Mouse (Mus musculus): ENCODE results near the gene Taar4. TPM values are rescaled to one million over a fixed set of nuclear protein-coding genes. Genes with fewer than 3 reads are reported as not detected.

Gene Taar4
- polyA plus RNA-seq, 1 experiment from 2014 or later = not detected

DNA sequence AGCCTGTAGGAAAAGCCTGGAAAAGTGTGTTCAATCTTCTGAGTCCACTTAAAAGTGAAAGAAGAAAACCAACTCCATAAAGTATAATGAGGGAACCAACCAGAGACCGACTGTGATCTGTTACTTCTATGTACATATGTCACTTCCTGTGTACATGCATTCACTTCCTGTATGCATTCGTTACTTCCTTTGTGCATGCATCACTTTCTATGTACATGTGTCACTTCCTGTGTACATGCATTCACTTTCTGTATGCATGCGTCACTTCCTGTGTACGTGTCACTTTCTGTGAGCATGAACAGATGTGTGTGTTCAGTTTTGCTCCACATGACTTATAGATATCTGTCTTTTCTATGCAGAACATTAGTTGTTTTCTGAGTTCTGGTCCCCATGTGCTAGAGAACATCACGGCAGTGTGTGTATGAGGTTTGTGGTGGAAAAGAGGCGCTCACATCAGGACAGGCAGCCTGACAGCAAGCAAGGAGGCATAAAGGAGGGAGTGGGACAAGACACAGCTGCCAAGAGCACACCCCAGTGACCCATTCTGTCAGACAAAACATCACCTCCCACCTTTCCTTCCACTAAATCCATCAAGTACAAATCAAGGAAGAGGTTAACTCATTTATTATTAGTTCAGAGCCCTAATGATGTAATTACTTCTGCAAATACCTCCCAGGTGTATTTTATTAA lies 4.8 kb downstream of the Taar4 start:
- Histone ChIP-seq H3K36me3 (no peaks in the 10 kb centered on the region), H3K9ac (replicated peaks) (no peak overlapping the region), H3K9me3 (replicated peaks) (no peaks in the 10 kb centered on the region), H3K27ac (replicated peaks) (no peak overlapping the region), H3K4me2 (no peak overlapping the region), H3K27me3 (replicated peaks) (no peaks in the 10 kb centered on the region), H3K4me3 (replicated peaks) (no peak overlapping the region), H3K4me1 (no peaks in the 10 kb centered on the region)
- ATAC-seq (ENCODE audit: low FRiP score) = no peak
- 92% methylated on average over 6 of the region's 6 CpGs for WGBS

DNA sequence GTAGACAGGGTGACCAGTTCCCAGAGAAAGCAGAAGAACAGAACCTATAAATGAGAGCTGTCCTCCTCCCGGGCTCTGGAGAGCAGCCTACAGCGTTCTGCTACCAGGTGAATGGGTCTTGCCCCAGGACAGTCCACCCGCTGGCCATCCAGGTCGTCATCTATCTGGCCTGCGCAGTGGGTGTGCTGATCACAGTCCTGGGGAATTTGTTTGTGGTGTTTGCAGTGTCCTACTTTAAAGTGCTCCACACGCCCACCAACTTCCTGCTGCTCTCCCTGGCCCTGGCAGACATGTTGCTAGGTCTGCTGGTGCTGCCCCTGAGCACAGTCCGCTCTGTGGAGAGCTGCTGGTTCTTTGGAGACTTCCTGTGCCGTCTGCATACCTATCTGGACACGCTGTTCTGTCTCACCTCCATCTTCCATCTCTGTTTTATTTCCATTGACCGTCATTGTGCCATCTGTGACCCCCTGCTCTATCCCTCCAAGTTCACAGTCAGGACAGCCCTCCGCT lies 10.4 kb downstream of the Taar4 start, which contains the start of gene Taar5:
Gene Taar5 (plus strand): TSS at position 51 of the 510 bp plus-strand sequence.
- Histone ChIP-seq H3K27ac (replicated peaks) (no peak within 1 kb of the TSS), H3K4me2 (no peak within 1 kb of the TSS), H3K9ac (replicated peaks) (no peak within 1 kb of the TSS), H3K9me3 (replicated peaks) (no peaks in the 10 kb centered on the region), H3K27me3 (replicated peaks) (no peaks in the 10 kb centered on the region), H3K4me1 (no peaks in the 10 kb centered on the region), H3K36me3 (no peaks in the 10 kb centered on the region), H3K4me3 (replicated peaks) (no peak within 1 kb of the TSS)
- WGBS = 95% methylated on average over 11 of the region's 11 CpGs
- no peak for ATAC-seq (ENCODE audit: low FRiP score)

DNA sequence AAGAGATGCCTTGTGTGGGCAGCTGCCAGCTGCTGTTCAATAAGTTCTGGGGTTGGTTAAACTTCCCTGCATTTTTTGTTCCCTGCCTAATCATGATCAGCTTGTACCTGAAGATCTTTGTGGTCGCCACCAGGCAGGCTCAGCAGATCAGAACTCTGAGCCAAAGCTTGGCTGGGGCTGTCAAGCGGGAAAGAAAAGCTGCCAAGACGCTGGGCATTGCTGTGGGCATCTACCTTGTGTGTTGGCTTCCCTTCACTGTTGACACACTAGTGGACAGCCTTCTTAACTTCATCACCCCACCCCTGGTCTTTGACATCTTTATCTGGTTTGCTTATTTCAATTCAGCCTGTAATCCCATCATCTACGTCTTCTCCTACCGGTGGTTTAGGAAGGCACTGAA lies 11.0 kb downstream of the Taar4 start:
- 89% methylated on average over 5 of the region's 5 CpGs for WGBS

DNA sequence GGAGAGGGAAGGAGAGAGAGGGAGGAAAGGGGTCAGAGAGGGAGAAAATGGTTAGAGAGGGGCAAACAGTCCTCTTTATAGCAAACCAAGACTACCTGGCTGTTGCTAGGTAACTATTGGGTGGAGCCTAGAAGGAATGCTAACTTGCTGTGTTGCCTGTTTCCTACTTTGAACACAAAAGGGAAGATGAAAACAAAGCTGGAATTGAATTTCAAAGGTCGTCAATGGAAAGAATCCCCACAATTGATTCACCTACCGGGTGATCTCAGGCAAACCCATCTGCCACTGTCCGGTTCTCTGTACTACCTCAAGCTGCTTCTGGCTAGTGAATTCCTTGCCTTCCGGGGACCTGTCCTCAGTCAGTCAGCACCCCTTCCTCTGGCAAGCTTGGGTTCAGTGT lies 17.7 kb downstream of the Taar4 start:
- Histone ChIP-seq H3K4me1 (no peaks in the 10 kb centered on the region), H3K9ac (replicated peaks) (no peak overlapping the region), H3K9me3 (replicated peaks) (no peaks in the 10 kb centered on the region), H3K36me3 (no peaks in the 10 kb centered on the region), H3K27ac (replicated peaks) (no peak overlapping the region), H3K27me3 (replicated peaks) (no peaks in the 10 kb centered on the region), H3K4me3 (replicated peaks) (no peak overlapping the region), H3K4me2 (no peak overlapping the region)
- ATAC-seq (ENCODE audit: low FRiP score) = no peak
- WGBS = 42% methylated on average over 4 of the region's 4 CpGs

More for the DNA sequence above, 11.0 kb downstream of the Taar4 start:
- no peaks in the 10 kb centered on the region for H3K36me3 ChIP-seq
- H3K4me1 ChIP-seq = no peaks in the 10 kb centered on the region
- H3K4me3 ChIP-seq (replicated peaks) = no peak overlapping the region
- no peaks in the 10 kb centered on the region for H3K9me3 ChIP-seq (replicated peaks)
- no peak for ATAC-seq (ENCODE audit: low FRiP score)
- H3K27me3 ChIP-seq (replicated peaks) = no peaks in the 10 kb centered on the region
- no peak overlapping the region for H3K27ac ChIP-seq (replicated peaks)
- H3K4me2 ChIP-seq = no peak overlapping the region
- no peak overlapping the region for H3K9ac ChIP-seq (replicated peaks)

DNA sequence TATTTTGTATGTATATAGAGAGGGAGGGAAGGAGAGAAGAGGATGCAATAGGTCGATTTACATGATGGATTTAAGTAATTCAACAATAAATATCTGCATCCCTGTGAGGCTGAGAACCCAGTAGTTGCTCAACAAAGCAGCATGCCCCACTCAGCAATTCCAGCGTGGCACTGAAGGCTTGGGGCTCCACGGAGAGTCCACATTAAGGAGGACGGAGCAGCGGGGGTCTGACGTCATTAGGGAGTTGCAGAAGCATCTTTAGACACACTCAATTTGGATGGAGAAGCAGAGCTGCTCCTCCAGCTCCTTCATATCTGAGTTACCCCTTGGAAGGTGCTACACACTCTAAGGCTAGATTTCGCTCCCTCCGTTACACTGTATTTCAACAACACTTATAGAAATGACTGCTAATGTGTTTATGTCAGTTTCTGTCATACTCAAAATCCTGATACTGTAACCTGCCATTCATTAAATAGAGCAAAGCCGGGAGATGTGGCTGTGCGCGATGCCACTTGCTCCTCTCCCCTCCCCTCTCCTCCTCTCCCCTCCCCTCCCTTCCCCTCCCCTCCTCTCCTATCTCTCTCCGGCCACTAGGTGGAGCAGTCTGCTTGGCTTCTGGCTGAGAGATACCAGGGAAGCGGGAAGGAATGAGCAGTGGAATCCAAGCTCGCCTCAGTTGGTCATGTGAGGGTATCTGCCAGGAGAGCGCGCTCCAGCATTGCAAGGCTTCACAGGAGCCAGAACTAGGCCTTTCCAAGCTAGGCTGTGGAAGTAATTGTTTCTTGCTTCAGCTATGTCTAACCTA lies 18.8 kb downstream of the Taar4 start:
- ATAC-seq (ENCODE audit: low FRiP score) = peak; percentile 82
- H3K27me3 ChIP-seq (replicated peaks) = no peaks in the 10 kb centered on the region
- no peak overlapping the region for H3K27ac ChIP-seq (replicated peaks)
- H3K36me3 ChIP-seq = no peaks in the 10 kb centered on the region
- no peaks in the 10 kb centered on the region for H3K9me3 ChIP-seq (replicated peaks)
- no peak overlapping the region for H3K4me3 ChIP-seq (replicated peaks)
- no peaks in the 10 kb centered on the region for H3K4me1 ChIP-seq
- WGBS = 41% methylated on average over 16 of the region's 16 CpGs
- no peak overlapping the region for H3K9ac ChIP-seq (replicated peaks)
- H3K4me2 ChIP-seq = no peak overlapping the region

DNA sequence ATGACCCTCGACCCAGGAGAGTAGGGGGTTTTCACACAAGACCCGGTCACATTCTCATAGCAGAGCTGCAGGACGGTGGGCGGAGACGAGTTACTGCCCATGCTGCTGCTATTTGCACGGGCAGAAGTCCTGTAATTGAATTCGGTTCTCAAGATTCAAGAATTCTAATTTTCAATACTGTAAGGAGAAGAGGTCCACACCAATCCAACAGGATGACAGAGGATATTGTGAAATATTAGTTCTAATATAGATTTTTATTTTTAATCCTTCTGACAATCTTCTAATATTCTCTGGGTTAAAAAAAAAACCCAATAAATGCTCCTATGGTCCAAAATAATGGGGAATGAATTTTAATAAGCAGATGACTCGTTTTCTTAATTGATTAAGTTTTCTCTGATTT lies 25.3 kb downstream of the Taar4 start, which contains the start of gene Taar6:
Gene Taar6 (minus strand): TSS at position 101 of the 400 bp plus-strand sequence.
- H3K36me3 ChIP-seq = no peaks in the 10 kb centered on the region
- 79% methylated on average over 8 of the region's 8 CpGs for WGBS
- H3K9ac ChIP-seq (replicated peaks) = no peak within 1 kb of the TSS
- no peaks in the 10 kb centered on the region for H3K27me3 ChIP-seq (replicated peaks)
- H3K9me3 ChIP-seq (replicated peaks) = no peaks in the 10 kb centered on the region
- no peak for ATAC-seq (ENCODE audit: low FRiP score)
- no peak within 1 kb of the TSS for H3K4me2 ChIP-seq
- H3K27ac ChIP-seq (replicated peaks) = no peak within 1 kb of the TSS
- no peak within 1 kb of the TSS for H3K4me3 ChIP-seq (replicated peaks)
- no peaks in the 10 kb centered on the region for H3K4me1 ChIP-seq

DNA sequence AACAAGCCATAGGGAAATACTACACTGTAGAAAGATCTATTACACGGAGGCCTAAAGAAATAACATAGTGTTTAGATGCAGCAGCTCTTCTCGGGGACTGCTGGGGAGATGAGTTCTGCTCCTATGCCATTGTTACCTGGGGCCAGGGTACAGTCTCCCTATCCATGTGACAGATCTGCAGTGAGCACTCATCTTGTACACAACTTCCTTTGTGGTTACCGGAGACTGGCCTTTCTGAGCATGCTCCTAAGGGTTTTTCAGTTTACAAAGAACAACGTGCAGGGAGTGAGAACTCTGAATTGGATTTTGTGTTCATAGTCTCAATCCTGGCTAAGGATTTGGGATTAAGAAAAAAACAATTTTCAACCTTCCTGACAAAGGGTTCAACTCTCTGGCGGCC lies 26.1 kb downstream of the Taar4 start:
- Histone ChIP-seq H3K9ac (replicated peaks) (no peak overlapping the region), H3K4me3 (replicated peaks) (no peak overlapping the region), H3K27ac (replicated peaks) (no peak overlapping the region), H3K9me3 (replicated peaks) (no peaks in the 10 kb centered on the region), H3K4me1 (no peaks in the 10 kb centered on the region), H3K27me3 (replicated peaks) (no peaks in the 10 kb centered on the region), H3K36me3 (no peaks in the 10 kb centered on the region), H3K4me2 (no peak overlapping the region)
- WGBS = 81% methylated on average over 5 of the region's 5 CpGs
- no peak for ATAC-seq (ENCODE audit: low FRiP score)

DNA sequence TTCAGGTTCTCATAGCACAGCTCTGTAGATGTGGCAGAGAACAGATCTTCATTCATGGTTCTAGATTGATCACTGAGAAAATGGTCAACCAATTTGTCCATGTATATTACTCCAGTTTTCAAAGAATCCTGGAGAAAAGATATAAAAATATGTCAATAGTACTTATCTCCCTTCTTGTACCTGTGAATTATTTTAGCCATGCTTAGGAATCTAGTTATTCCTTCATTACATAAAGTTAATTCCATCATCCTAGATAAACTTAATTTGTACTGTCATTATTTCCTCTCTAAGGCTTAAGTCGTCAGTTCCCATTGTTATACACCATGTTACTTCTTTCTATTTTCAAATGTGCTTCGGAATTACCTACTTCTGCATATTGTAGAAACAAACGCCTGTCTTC lies 33.1 kb downstream of the Taar4 start, which contains the start of gene Taar7a:
Gene Taar7a (minus strand): TSS at position 101 of the 400 bp plus-strand sequence.
- 87% methylated on average over 3 of the region's 3 CpGs for WGBS
- Histone ChIP-seq H3K36me3 (no peaks in the 10 kb centered on the region), H3K4me1 (no peaks in the 10 kb centered on the region), H3K4me2 (no peak within 1 kb of the TSS), H3K27me3 (replicated peaks) (no peaks in the 10 kb centered on the region), H3K9me3 (replicated peaks) (no peaks in the 10 kb centered on the region), H3K4me3 (replicated peaks) (no peak within 1 kb of the TSS), H3K27ac (replicated peaks) (no peak within 1 kb of the TSS), H3K9ac (replicated peaks) (no peak within 1 kb of the TSS)
- ATAC-seq (ENCODE audit: low FRiP score) = no peak

DNA sequence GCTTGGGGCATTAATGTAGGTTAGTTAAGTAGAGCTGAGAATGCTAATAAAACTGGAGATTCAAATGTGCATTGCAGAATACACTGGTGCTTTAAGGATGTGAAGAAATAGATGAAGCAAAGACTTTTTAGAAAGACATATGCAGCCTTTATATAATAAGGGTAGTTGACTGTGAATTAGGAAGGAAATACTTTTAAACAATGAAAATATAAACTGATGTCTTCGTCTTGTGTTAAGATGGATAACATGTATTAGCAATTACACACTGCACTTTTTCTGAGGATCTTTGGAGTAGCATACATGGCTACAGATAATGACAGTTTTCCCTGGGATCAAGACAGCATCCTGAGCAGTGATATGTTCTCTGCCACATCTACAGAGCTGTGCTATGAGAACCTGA lies 39.3 kb downstream of the Taar4 start, which contains the start of gene Taar7b:
Gene Taar7b (plus strand): TSS at position 301 of the 400 bp plus-strand sequence.
- Histone ChIP-seq H3K4me2 (no peak within 1 kb of the TSS), H3K4me3 (replicated peaks) (no peak within 1 kb of the TSS), H3K27ac (replicated peaks) (no peak within 1 kb of the TSS), H3K9me3 (replicated peaks) (no peaks in the 10 kb centered on the region), H3K4me1 (no peaks in the 10 kb centered on the region), H3K27me3 (replicated peaks) (no peaks in the 10 kb centered on the region), H3K9ac (replicated peaks) (no peak within 1 kb of the TSS), H3K36me3 (no peaks in the 10 kb centered on the region)
- 84% methylated on average over 1 of the region's 1 CpGs for WGBS
- ATAC-seq (ENCODE audit: low FRiP score) = no peak

DNA sequence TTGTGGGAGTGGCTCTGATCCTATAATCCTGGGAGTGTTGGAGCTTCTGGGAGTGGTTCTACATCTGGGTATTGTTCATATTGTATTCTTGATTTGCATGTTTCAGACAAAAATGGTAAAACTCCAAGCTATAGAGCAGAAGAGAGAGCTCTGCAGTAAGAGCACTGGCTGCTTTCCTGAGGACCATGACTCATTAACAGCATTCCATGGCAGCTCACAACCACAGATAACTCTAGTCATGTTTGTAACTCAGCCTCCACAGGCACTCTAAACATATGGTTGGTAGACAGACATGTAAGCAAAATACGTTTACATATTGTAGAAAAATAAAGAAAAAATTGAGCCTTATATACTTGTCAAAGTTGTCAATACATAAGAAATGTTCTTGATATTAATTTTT lies 46.1 kb downstream of the Taar4 start:
- no peak overlapping the region for H3K27ac ChIP-seq (replicated peaks)
- no peak for ATAC-seq (ENCODE audit: low FRiP score)
- H3K9ac ChIP-seq (replicated peaks) = no peak overlapping the region
- H3K9me3 ChIP-seq (replicated peaks) = no peaks in the 10 kb centered on the region
- no peaks in the 10 kb centered on the region for H3K4me1 ChIP-seq
- H3K4me3 ChIP-seq (replicated peaks) = no peak overlapping the region
- no peaks in the 10 kb centered on the region for H3K27me3 ChIP-seq (replicated peaks)
- no peaks in the 10 kb centered on the region for H3K36me3 ChIP-seq
- H3K4me2 ChIP-seq = no peak overlapping the region
- WGBS = 80% methylated on average over 1 of the region's 1 CpGs

DNA sequence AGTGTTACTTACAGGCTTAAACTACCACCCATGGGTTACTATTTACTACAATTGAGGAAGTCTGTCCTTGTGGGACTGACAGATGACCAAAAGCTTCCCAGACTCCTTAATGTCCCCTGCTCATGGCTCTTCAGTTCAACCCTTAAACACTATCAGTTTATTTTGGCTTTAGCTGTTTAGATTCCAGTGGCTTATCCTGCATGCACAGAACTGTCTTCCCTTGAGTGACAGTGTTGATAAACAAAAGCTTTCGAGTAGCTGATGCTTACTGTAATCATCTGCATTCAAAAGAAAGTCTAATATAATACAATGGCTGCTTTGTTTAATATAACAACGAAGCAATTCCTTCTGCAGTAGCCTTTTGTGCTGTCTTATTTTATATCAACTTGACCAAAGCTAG lies 46.7 kb downstream of the Taar4 start:
- H3K27ac ChIP-seq (replicated peaks) = no peak overlapping the region
- WGBS = 69% methylated on average over 2 of the region's 2 CpGs
- no peaks in the 10 kb centered on the region for H3K36me3 ChIP-seq
- H3K9me3 ChIP-seq (replicated peaks) = no peaks in the 10 kb centered on the region
- no peaks in the 10 kb centered on the region for H3K4me1 ChIP-seq
- H3K9ac ChIP-seq (replicated peaks) = no peak overlapping the region
- no peak for ATAC-seq (ENCODE audit: low FRiP score)
- no peaks in the 10 kb centered on the region for H3K27me3 ChIP-seq (replicated peaks)
- no peak overlapping the region for H3K4me3 ChIP-seq (replicated peaks)
- no peak overlapping the region for H3K4me2 ChIP-seq

DNA sequence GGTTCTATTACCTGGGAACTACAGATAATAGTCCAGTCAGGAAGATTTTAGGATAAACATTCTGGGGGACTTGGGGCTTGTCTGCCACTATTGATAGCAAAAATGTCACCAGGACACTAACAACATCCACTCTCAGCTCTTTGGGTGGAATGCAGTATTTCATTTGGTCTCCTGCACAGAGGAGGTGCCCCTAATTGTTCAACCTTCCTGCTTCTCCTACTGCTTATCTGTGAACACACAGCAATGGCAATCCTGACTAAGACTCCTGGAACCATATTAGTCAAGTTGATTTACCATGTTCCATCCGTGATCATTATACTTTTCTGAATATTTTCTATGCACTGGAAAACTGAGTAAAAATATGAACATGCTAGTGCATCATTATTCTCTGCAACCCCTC lies 47.8 kb downstream of the Taar4 start:
- H3K9ac ChIP-seq (replicated peaks) = no peak overlapping the region
- H3K4me1 ChIP-seq = no peaks in the 10 kb centered on the region
- H3K27me3 ChIP-seq (replicated peaks) = no peaks in the 10 kb centered on the region
- H3K36me3 ChIP-seq = no peaks in the 10 kb centered on the region
- no peaks in the 10 kb centered on the region for H3K9me3 ChIP-seq (replicated peaks)
- ATAC-seq (ENCODE audit: low FRiP score) = no peak
- H3K27ac ChIP-seq (replicated peaks) = no peak overlapping the region
- no peak overlapping the region for H3K4me3 ChIP-seq (replicated peaks)
- H3K4me2 ChIP-seq = no peak overlapping the region
- 79% methylated on average over 1 of the region's 1 CpGs for WGBS

Data from neural tube, embryonic 15.5 days (tissue).